Mouse (Mus musculus): ENCODE results near the gene Rexo4.

- TF ChIP-seq JUN (IDR thresholded peaks at IDR 0.05; ENCODE audit: insufficient read depth, low read depth, low read length): no peak
- TF ChIP-seq ELF1 (IDR thresholded peaks at IDR 0.05; ENCODE audit: low read depth, low read length): no peak
Observed at GRCm38 (mm10) chr2:27006255-27006654, 42.1 kb upstream of the Rexo4 start.

Measured in CH12.LX (cell line).